Mouse (Mus musculus): ENCODE measurements around the gene Zfp316. TPM values are rescaled to one million over a fixed set of nuclear protein-coding genes. Genes with fewer than 3 reads are reported as not detected.

The Zfp316 gene
- total and polyA plus RNA-seq, 3 experiments, result 1.1 to 3.6 (median 2.0) TPM

GRCm38 (mm10) chr5:143298391-143298790, 28.6 kb upstream of the Zfp316 start:
- H3K27me3 ChIP-seq (replicated peaks), result no peaks in the 10 kb centered on the region

GRCm38 (mm10) chr5:143297986-143298385, 28.2 kb upstream of the Zfp316 start:
- no peaks in the 10 kb centered on the region; a peak in 1 of 4 replicates for H3K4me1 ChIP-seq (ENCODE audit: control insufficient read depth in 1 of 2, insufficient read depth in 2 of 2)
- H3K9me3 ChIP-seq (replicated peaks; ENCODE audit: low read length), result peaks cover 10% of the 10 kb centered on the region
- H3K79me2 ChIP-seq (replicated peaks; ENCODE audit: control insufficient read depth, extremely low read depth, insufficient read depth, poor library complexity, severe bottlenecking), result no peaks in the 10 kb centered on the region; the same call in 1 of the 2 replicates
- H3K27ac ChIP-seq (ENCODE audit: insufficient read depth, low read depth), result no peak overlapping the region
- no peak overlapping the region for H3K4me3 ChIP-seq (replicated peaks in 1 of 3; ENCODE audit: low read depth in 2 of 3, low read length in 2 of 3, poor library complexity in 1 of 3)
- dilution Hi-C loops (cut with MboI; ENCODE audit: extremely low pct_ligation_motif_present, extremely low pct_unique_long_range_greater_than_20kb, low sequenced_read_pairs) (no loop called here), in situ Hi-C loops (cut with MboI; ENCODE audit: low pct_ligation_motif_present, low pct_unique_long_range_greater_than_20kb, low sequenced_read_pairs) (loop anchor here (25.0 kb wide), 1 partner anchor 361 kb away; no protein-coding TSS in a partner anchor)
- no peak overlapping the region for H3K9ac ChIP-seq (ENCODE audit: insufficient read depth, low read depth)
- no peak overlapping the region for H3K4me2 ChIP-seq (ENCODE audit: insufficient read depth, low read depth, poor library complexity, severe bottlenecking)
- no peaks in the 10 kb centered on the region for H3K27me3 ChIP-seq (replicated peaks)
- DNase-seq (ENCODE audit: extremely low read depth), result no peak
- no peak for TF ChIP-seq SMC3 (IDR thresholded peaks at IDR 0.05; ENCODE audit: low read depth, low read length)
- TF ChIP-seq E2F4 (IDR thresholded peaks at IDR 0.05; ENCODE audit: insufficient replicate concordance, low read depth, low read length), result no peak
- no peak for TF ChIP-seq JUN (IDR thresholded peaks at IDR 0.05; ENCODE audit: insufficient read depth, low read depth, low read length)
- TF ChIP-seq UBTF (IDR thresholded peaks at IDR 0.05; ENCODE audit: low read depth, low read length), result no peak
- no peak for TF ChIP-seq SIN3A (IDR thresholded peaks at IDR 0.05; ENCODE audit: low read length)
- TF ChIP-seq MAX (IDR thresholded peaks at IDR 0.05; ENCODE audit: low read length), result no peak
- TF ChIP-seq MAFK (IDR thresholded peaks at IDR 0.05; ENCODE audit: insufficient replicate concordance, low read length), result no peak
- no peak for TF ChIP-seq MAZ (IDR thresholded peaks at IDR 0.05; ENCODE audit: low read depth, low read length)
- no peak for TF ChIP-seq USF2 (conservative IDR thresholded peaks at IDR 0.05; ENCODE audit: low read depth, low read length)
- TF ChIP-seq CHD2 (IDR thresholded peaks at IDR 0.05; ENCODE audit: low read length), result no peak
- no peak for TF ChIP-seq POLR2A (IDR thresholded peaks at IDR 0.05; ENCODE audit: low read depth, low read length)
- no peak for TF ChIP-seq IRF4 (IDR thresholded peaks at IDR 0.05; ENCODE audit: low read depth, low read length)
- TF ChIP-seq CHD1 (IDR thresholded peaks at IDR 0.05; ENCODE audit: low read depth, low read length), result no peak
- TF ChIP-seq RCOR1 (conservative IDR thresholded peaks at IDR 0.05; ENCODE audit: low read depth, low read length), result no peak
- no peak for TF ChIP-seq ZC3H11A (IDR thresholded peaks at IDR 0.05; ENCODE audit: low read depth, low read length)
- no peak for TF ChIP-seq PAX5 (IDR thresholded peaks at IDR 0.05; ENCODE audit: low read length)
- TF ChIP-seq MYC (IDR thresholded peaks at IDR 0.05; ENCODE audit: low read depth, low read length), result no peak
- TF ChIP-seq EP300 (IDR thresholded peaks at IDR 0.05; ENCODE audit: low read length), result no peak
- no peak for TF ChIP-seq BHLHE40 (IDR thresholded peaks at IDR 0.05; ENCODE audit: low read depth, low read length)
- H3K36me3 ChIP-seq (replicated peaks in 1 of 2; ENCODE audit: control insufficient read depth in 1 of 2, insufficient read depth in 1 of 2, low read length in 1 of 2), result peaks cover 33 to 81% of the 10 kb centered on the region in 2 experiments

More at GRCm38 (mm10) chr5:143298391-143298790, 28.6 kb upstream of the Zfp316 start:
- in situ Hi-C loops (cut with MboI; ENCODE audit: low pct_ligation_motif_present, low pct_unique_long_range_greater_than_20kb, low sequenced_read_pairs) (loop anchor here (25.0 kb wide), 1 partner anchor 361 kb away; no protein-coding TSS in a partner anchor), dilution Hi-C loops (cut with MboI; ENCODE audit: extremely low pct_ligation_motif_present, extremely low pct_unique_long_range_greater_than_20kb, low sequenced_read_pairs) (no loop called here)
- peaks cover 9% of the 10 kb centered on the region for H3K9me3 ChIP-seq (replicated peaks; ENCODE audit: low read length)
- H3K9ac ChIP-seq (ENCODE audit: insufficient read depth, low read depth), result no peak overlapping the region
- no peak for DNase-seq (ENCODE audit: extremely low read depth)
- TF ChIP-seq CTCF (conservative IDR thresholded peaks at IDR 0.05 in 1 of 2, IDR thresholded peaks at IDR 0.05 in 1 of 2; ENCODE audit: low read depth in 2 of 2, low read length in 2 of 2) (peak; percentile 37 to 42), KAT2A (IDR thresholded peaks at IDR 0.05; ENCODE audit: insufficient replicate concordance, low read length) (no peak), MAFK (IDR thresholded peaks at IDR 0.05; ENCODE audit: insufficient replicate concordance, low read length) (no peak), POLR2A (IDR thresholded peaks at IDR 0.05; ENCODE audit: low read depth, low read length) (no peak), ETS1 (conservative IDR thresholded peaks at IDR 0.05; ENCODE audit: low read depth, low read length) (no peak), ZMIZ1 (IDR thresholded peaks at IDR 0.05; ENCODE audit: low read depth, low read length) (no peak), USF1 (IDR thresholded peaks at IDR 0.05; ENCODE audit: low read depth, low read length) (no peak), PAX5 (IDR thresholded peaks at IDR 0.05; ENCODE audit: low read length) (no peak), HCFC1 (IDR thresholded peaks at IDR 0.05; ENCODE audit: low read depth, low read length) (no peak), JUN (IDR thresholded peaks at IDR 0.05; ENCODE audit: insufficient read depth, low read depth, low read length) (no peak), BHLHE40 (IDR thresholded peaks at IDR 0.05; ENCODE audit: low read depth, low read length) (0 out of 2 replicates have a peak, but pooled peaks have one; percentile 14), TBP (conservative IDR thresholded peaks at IDR 0.05; ENCODE audit: low read depth, low read length) (no peak)
- no peaks in the 10 kb centered on the region; a peak in 1 of 4 replicates for H3K4me1 ChIP-seq (ENCODE audit: control insufficient read depth in 1 of 2, insufficient read depth in 2 of 2)
- H3K4me2 ChIP-seq (ENCODE audit: insufficient read depth, low read depth, poor library complexity, severe bottlenecking), result no peak overlapping the region
- no peaks in the 10 kb centered on the region; the same call in 1 of the 2 replicates for H3K79me2 ChIP-seq (replicated peaks; ENCODE audit: control insufficient read depth, extremely low read depth, insufficient read depth, poor library complexity, severe bottlenecking)
- H3K27ac ChIP-seq (ENCODE audit: insufficient read depth, low read depth), result no peak overlapping the region
- peaks cover 37 to 84% of the 10 kb centered on the region in 2 experiments for H3K36me3 ChIP-seq (replicated peaks in 1 of 2; ENCODE audit: control insufficient read depth in 1 of 2, insufficient read depth in 1 of 2, low read length in 1 of 2)
- H3K4me3 ChIP-seq (replicated peaks in 1 of 3; ENCODE audit: low read depth in 2 of 3, low read length in 2 of 3, poor library complexity in 1 of 3), result no peak overlapping the region

Data from CH12.LX (cell line).